Mouse (Mus musculus): ENCODE results near the gene Smpd1.

Gene Smpd1

DNA sequence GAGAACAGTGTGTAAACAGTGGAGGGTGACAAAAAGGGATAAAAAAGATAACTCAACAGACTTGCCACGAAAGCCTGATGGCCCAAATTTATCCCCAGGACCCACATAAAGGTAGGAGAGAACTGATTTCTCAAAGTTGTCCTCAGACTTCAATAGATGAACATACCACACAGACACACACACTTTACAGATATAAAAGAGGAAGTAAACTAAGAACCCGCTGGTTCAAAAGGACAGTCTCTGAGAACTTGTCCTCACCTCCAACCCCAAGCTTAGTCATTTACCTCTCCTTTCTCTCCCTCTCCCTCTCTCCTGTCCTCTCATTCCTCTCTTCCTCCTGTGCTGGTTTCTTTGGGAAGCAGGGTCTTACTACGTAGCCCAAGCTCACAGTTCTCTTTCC, 8.2 kb downstream of the Smpd1 start:
- no peak for DNase-seq (ENCODE audit: low read depth, low spot score)

DNA sequence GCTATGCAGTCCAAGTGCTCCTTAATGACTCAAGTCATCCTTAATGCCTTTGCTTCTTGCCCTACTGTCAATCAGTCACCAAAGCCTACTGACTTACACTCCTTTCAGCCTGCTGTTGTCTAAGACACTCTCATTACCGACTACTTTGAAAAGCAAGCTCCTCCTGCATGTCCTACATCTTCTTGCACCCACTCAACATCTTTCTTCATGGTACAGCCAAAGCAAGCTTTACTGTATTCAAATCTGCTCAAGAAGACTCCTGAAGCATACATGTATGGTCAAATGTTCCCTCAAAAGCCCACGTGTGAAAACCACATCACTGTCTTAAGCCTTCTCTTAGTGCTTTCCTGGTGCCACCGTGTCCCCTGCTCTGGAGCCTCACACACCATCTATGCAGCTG, 9.2 kb downstream of the Smpd1 start:
- no peak for DNase-seq (ENCODE audit: low read depth, low spot score)

DNA sequence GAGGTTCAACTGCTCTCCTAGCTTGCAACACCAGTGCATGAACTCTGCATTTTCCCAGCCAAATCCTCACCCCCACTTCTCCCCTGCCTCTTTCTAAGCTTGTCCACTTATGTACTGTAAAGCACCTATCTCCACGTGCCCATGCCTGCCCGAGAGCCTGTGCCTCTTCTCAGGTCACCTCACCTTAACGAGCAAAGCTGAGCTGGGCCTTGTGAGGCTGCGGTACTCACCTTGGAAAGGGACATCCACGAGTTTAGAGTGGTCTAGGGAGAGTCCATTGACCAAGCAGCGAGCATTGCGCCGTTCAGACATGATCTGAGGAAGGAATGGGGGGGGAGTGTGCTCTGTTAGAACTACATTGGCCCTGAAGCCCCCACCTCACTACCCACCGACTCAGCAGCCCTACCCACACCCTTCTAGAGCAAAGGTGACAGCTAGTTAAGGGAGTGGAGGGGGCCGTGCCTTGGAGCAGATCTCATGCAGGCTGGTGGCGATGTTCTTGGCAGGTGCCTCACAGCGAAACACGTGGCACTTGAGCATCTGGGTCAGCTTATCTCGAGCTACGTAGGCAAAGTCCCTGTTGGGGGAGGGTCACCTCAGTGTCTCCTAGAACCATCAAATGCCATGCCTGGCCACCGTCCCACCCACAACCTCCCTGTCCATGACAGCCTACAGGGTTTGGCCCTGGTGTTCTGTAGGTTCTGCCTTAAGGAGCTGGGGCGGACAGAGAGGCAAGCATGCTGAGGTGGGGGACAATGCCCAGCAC, 11.1 kb downstream of the Smpd1 start:
- no peak for DNase-seq (ENCODE audit: low read depth, low spot score)

DNA sequence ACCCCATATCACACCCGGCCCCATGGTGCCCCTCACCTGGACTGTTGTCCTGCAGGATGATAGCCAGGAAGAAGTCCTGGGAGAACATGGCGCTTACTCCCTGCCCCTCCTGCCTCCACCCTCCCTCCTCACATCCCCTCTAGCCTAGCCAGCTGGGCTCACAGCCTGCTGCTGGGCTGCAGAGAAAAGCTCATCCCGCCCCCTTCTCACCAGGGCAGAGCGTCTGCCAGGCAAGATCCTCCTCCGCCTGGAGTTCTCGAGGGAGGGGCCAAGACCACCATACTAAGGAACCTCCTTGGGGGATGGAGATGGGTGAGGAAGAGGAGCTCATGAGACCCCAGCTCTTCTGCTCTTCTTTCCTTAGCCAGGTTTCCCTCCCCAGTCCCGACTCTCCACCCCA, 14.4 kb downstream of the Smpd1 start:
- DNase-seq (ENCODE audit: low read depth, low spot score): no peak

DNA sequence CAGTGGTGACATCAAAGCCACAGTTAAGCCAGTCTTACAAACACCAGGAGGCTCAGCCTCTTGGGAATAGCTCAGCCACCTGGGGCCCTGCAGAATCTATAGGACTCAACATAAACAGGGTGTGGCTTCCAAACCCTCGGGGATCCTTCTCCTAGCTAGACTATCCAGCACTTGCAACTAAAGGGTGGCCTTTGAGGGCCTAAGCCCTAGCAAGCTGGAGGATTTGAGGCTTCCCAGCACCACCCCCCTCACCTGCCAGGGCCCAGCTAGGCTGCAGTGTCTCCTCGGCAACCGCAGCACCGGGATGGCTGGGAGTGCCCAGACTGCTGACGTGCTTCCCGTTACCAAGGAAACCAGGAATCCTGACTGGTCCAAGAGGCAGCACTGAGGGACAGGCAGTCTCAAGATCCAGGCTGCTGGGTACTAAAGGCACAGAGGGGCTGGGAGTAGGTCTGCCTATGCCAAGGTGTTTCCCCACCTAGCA, 14.9 kb downstream of the Smpd1 start:
- no peak for DNase-seq (ENCODE audit: low read depth, low spot score)

DNA sequence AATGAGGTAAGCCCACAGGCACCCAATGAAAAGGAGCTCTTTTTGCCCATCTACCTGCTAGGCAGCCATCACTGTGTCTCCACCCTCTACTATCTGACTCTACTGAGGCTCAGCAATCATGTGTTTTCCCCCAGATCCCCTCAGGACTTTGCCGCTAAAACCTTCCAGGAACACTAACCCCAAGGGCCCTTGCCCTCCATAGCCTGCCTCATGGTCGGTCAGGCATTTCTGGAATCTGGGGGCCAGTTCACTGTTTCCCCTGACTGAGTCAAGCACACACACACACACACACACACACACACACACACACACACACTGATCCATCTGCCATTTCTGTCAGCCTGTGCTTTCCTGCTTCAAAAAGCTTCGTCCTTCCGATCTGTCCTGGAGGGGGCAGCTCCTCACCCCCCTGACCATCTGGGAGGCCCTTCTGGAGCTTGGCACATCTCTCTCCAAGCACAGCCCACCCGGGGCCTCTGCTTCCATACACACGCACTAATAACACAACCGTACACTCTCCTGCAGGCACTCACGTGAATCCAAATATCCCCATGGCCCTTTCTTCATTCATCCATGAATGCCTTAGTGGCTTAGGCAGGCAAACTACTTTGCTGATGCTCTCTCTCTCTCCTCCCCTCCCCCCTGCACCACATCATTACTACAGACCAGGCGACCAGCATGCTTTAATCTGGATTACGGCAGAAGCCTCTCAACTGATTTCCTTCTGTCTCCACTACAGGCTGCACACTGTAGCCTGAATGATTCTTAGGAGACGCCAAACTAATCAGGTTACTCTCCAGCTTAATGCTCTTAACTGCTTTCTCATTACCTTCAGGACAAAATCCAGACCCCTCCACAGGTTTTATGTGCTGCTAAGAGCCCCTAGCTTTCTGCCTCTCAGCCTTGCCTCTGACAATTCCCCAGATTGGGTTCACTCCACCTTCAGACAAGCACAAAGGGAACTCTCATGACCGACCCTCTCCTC, 15.6 kb downstream of the Smpd1 start:
- no peak for DNase-seq (ENCODE audit: low read depth, low spot score)

DNA sequence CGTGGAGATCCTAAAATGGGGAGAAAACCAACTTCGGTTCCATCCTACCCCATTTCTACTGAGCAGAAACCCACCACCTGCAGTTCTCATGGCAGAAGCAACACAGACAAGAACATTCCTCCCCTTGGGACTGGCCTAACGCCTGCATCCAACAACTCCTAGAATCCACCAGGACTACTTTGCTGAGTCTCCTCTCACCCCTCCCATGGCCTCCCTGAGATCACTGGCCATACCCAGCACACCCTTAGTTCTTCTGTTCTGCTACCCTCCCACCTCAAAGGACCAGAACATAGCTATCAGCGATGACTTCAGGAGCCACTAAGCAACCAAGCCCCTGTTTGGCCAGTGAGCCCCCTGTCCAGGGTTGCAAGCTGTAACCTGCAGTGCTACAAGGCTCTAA, 16.6 kb downstream of the Smpd1 start:
- no peak for DNase-seq (ENCODE audit: low read depth, low spot score)

DNA sequence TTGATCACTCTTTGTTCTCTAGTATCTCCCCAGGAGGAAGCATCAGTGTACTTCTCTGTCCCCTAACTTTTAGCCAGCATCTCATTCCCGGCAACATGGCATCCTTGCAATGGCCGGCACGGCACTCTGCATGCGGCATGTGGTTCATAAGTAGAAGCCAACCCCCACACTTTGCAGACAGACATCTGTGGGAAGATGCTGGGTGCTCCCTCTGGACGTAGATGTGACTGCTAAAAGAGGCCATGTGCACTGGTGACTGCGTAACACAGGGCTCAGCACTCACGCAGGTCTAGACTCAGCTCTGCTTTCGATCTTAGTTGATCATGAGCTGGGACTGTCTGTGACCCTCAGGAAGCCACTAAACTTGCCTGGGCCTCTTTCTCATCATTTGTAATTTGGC, 18.8 kb downstream of the Smpd1 start:
- DNase-seq (ENCODE audit: low read depth, low spot score): no peak

DNA sequence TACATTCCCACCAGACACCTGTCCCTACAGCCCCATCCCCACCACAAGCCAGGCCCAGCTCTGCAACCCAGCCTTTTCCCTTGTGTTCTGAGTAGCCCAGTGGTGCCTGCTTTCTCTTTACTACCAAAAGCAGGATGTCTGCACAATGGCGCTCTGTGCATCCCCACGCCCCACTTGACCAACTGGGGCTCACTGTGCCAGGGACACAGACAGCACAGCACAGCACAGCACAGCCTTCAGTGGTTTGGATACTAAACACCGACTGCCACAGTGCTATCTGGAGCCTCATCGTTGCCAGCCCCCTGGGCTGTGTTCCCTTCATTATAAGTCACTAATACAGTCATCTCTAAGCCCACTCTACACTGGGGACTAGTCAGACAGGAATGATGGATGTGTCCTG, 20.4 kb downstream of the Smpd1 start:
- no peak for DNase-seq (ENCODE audit: low read depth, low spot score)

DNA sequence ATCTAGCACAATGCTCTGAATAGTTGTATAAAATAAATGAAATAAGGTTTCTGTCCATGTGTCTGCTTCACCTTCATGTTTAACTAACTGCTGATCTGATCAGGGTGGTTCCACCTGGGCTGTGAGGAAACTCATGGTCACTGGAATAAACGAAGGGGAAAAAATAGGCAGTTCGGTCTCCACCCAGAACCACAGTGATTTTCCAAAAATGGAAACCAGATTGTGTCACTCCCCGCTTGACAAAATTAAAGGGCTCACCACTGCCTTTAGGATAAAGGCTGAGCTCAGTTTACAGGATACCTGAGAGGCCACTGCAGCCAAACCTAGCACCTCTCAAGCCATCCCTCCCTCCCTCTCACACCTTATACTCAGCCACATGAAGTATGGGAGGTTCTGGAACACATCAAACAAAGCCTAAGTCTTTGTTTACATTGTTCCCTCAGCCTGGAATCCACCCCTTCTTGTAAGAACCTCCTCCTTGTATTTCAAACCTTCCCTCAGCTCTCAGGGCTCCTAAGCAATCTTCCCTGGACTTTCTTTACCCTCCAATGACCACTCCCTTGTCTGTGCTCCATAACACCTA, 22.1 kb downstream of the Smpd1 start:
- no peak for DNase-seq (ENCODE audit: low read depth, low spot score)

DNA sequence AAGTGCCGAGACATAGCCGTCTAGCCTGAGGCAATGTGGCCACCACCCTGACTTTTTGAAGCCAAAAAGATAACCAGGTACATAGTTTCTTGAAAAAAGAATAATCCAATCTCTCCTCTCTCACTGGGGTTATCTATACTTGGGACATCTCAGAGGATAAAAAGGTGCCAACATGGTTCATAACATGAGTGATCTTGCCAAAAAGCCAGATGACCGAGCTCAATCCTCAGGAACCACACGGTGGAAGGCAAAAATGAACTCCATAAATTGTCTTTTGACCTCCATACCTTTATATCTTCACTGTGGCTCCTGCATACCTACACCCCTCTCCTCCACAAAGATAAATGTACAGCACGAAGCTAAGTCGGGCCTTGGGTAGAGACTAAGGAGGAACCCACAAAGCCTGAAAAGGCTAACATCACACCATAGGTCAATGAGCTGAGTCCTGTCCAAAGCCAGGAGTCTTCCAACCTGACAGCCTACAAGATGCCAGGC, 23.3 kb downstream of the Smpd1 start:
- no peak for DNase-seq (ENCODE audit: low read depth, low spot score)

DNA sequence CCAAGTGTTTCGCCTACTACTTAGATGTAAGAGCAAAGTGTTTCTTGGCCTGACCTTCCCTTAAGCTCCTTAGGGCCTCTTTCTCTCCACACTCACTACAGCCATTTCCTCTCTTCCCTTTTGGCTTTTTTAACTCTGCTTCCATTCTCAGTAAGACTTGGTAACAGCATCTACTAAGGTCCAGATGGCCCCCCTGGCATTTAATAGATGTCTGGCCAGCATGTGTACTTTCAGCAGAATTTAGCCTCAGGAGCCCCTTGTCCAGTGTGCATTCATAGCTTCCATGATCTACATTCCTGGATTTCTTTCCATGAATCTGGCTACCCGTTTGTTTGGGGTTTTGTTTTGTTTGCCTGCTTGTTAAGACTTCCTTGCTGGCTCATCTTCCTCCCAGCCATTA, 24.3 kb downstream of the Smpd1 start:
- DNase-seq (ENCODE audit: low read depth, low spot score): no peak

DNA sequence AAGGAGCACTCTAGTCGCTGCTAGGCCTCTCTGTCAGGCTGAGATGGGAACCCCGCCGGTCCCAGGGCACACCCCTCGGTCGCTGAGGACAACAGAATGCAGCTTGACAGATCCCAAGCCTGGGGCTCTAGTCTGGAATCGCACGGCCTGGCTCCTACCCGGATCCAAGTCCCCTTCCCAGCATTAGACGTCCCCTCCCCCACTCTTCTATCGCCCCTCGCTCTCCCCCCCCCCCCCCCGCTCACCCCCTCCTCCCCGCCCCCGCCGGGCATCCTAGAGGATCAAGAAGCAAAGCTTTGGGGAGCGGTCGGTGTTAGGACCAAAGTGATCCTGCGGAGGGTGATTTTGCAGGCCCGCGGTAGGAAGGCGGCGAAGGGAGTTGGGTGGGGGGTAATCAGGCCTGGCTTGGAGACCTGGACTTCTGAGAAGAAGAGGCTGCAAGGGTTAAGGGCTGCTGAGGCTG, 26.5 kb downstream of the Smpd1 start:
- no peak for DNase-seq (ENCODE audit: low read depth, low spot score)

DNA sequence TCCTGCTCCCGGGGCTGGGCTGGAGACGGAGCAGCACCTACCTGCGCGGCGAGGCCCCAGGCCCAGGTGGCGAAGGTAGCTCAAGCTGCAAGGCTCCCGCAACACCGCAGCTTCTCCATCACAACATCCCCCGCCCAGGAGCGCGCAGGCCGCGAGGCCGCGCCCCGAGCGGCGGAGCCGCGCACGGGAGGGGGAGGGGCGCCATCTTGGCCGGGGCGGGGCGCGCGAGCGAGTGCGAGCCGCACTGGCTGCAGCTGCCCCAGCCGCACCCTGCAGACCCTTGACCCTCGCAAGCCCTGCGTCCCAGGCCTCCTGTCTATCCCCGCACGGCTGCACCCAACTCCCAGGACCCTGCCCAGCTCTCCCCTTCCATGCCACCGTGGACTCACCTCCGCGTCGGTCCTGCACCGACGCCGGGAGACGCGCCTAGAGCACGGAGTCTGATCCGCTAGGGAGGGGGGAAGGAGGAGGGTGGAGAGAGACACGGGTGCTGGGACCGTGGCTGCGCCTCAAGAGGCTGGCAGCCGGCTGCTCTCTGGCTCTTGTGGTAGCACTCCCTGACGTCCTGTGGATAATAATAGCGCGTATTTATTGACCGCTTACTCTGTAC, 27.0 kb downstream of the Smpd1 start, which contains the start of gene Apbb1:
Apbb1 (minus strand) TSS at position 560 of the 610 bp plus-strand sequence.
- peak; percentile 66 for DNase-seq (ENCODE audit: low read depth, low spot score)

DNA sequence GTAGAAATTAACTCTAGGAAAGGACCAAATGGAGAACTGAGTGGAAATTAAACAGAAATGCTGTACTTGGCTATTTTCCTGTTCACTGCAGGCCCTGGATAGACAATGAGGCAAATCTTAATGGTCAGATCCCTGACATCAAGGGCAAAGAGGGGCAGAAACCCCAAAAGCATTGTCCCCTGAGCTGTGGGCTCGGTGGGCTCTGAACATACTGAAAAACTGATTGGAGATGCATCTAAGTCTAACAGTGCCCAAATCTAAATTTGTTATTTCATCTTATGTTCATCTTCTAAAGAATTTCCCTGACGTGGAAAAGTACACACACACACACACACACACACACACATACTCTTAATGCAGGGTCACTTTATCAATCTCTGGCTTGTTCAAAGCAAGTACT, 27.8 kb downstream of the Smpd1 start:
- no peak for DNase-seq (ENCODE audit: low read depth, low spot score)

DNA sequence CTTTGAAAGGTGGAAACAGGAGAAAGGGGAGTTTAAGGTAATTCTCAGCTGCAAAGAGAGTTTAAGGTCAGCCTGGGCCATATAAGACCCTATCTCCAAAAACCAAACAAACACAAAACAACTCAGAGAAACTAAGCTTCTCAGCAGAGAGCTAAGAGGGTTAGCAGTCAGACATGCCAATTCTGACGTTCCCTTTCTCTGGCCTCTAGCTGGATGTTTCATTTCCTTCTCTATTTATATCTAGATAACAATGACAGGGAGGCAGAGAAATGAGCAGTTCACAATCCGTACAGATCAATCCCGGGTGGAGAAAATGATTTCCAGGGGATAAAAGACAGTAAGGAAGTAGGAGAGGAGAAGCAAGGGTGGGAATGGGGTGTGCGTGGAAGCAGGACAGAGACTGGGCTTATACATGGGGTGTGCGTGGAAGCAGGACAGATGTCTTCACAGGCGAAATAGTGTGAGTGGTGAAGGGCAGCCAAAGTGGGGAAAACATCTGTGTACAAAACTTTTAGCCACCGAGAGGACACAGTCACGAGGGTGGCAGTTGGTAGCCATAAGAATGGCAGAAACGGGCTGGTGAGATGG, 34.3 kb downstream of the Smpd1 start:
- no peak for DNase-seq (ENCODE audit: low read depth, low spot score)

DNA sequence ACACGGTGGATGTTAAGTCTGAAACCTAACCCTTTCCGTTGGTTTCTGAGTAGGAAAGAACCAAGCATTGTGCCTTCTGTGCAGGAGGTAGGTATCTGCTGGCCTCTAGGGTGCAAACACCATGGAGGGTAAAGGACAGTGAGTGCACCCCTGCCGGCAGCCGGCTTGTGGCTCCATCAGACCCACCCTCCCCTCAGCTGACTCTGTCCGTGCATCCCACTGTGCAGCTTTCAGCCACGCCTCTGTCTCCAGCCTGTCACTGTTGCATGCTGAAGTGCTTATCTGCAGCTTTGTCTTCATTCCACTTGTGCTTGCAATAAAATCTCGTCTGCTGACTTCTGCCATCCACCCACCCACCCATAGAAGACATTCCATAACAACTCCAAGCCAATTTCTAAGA, 35.9 kb downstream of the Smpd1 start:
- DNase-seq (ENCODE audit: low read depth, low spot score): no peak

DNA sequence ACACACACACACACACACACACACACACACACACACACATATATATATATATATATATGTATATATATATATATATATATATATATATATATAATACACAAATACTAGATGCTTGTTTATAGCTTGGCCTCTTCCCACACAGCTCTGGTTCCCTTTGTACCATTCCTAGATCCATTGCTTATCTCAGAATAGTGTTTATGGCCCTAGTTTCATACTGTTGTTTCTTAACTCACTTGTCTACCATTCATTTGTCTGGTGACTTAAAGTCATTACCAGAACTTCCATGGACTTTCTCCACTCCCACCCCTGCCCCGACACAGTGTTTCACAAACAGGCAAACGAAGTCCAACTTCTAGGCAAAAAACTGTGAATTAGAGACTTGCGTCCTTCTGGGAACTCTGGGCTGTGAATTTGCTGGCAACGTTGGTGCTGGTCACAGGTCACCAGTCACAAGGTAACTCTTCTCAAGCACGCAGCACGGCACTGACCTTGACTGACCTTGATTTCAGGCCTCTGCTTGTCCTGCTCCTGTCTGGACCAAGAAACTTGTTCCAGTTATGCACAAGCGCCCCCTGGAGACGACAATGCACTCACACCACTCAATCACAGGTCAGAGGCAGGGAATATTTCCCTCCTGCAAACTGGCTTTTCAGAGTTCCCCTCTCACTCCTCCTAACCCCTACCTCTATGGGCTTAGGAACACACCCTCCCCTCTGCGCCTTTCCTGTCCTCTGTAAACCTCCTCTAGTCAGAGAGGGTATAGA, 48.9 kb downstream of the Smpd1 start:
- DNase-seq (ENCODE audit: low read depth, low spot score): peak; percentile 24
